Mouse (Mus musculus): ENCODE results near the gene Sec13. TPM values are rescaled to one million over a fixed set of nuclear protein-coding genes. Genes with fewer than 3 reads are reported as not detected.
"Not testable (repeated sequence)": the region's sequence is repeated elsewhere in the genome, so short reads cannot be mapped to it uniquely, and the experiment has no call there.

The Sec13 gene
- 10 to 100 TPM; 68.8 to 72.3 (median 71.1) TPM for total RNA-seq (2022)

DNA sequence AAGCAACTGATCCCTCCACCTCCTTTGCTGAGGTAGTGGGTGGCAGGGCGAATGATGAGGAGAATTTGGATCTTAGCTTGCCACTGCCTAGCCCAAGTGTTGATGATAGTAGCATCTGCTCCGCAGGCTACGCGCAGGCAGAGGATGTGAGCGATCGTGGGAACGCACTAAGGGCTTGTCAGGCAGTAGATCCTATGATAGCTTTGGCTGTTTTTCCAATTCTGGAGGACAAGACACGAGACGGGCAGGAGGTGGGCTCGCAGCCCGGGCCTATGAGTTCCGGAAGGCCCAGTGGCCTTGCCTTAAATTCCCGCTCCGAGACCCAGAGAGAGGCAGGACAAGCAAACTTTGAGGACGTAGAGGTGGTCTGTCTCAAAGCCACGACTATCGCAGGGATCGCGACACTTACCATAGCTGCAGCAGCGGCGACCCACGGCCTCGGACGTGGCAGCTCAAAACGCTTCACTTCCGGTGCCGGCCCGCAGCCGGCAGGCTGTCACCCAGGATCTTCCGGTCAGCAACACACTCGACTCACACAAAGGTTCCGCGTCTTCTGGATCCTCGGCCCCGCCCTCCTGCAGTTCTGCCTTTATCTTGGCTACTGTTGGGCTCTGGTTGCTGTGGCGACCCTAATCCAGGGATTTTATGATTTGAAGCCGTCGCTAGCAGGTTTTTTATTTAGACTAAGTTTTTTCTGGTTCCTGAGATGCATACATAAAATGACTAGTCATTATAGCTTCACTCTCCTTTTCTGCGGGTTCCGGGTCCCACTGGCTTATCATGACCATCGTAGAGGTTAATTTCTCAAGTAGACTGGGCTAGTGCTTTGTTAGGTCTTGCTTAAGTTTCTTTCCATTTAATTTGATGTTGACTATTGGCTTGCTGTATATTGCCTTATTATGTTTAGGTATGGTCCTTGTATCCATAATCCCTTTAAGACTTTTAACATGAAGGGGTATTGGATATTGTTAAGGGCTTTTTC, at the start of gene Sec13:
Gene Sec13 (minus strand): TSS at position 508 of the 982 bp plus-strand sequence.
- peak; percentile 84 for DNase-seq (ENCODE audit: low spot score)

DNA sequence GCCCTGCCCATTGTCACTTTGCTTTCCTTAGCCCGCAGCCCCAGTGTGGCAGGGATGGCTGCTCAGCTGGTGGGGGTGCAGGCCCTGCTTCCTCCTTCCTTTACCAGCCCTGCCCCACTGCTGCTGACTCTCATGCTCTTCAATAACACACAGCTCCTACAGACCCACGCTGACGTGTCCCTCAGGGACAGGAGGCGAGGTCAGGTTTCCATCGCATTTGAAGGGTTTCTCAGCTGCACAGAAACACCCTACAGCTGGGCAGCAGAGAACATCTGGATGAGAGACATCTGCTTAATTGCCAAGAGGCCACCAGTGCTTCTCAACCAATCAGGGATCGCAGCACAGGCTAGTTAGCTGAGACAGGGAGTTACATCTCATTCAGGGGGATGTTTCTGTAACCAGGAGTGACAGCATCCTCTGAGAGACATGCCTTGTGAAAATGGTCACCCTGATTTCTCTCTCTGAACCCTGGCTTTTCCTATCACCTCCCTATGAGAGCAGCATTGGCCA, 47.0 kb upstream of the Sec13 start:
- no peak for DNase-seq (ENCODE audit: low spot score)

DNA sequence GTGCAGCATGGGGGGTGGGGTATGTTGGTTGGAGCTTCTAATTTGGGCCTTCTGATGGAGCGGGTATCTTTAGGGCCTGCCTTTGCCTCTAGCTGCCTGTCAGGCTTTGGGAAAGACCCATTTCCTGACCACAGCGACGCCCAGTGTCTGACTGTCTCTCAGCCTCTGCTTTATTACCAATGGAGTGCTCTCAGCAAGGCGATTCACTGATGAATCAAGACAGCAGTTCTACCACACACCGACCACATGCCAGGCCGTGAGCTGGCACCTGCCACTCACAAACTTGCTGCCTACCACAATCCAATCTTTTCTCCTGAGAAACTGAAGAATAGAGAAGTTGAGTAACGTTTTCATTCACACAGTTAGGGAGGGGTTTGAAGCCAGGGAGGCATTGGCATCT, 45.1 kb upstream of the Sec13 start:
- no peak for DNase-seq (ENCODE audit: low spot score)

DNA sequence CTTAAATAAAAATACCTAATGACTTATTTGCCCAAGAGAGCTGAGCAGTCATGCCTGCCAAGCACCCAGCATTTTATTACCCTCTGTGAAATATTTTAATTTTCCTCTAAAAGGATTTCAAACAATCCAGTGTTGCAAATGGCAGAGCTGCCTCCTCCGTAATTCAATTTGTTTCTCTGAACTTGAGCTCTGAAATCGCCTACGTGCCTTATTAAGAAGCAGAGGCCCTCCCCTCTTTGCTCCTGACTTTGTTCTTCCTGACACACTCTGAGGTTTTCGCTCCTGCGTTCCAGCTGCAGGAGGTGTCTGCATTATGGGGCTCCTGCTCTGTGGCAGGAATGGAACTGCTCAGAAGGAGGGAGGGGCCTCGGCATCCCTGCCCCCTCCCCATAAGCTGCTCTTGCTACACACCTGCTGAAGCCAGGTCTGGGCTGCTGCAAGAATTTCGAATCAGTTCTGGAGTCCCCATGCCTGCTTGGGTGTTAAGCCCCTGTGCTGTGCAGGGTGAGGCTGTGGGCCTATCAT, 37.7 kb upstream of the Sec13 start:
- DNase-seq (ENCODE audit: low spot score), result no peak

DNA sequence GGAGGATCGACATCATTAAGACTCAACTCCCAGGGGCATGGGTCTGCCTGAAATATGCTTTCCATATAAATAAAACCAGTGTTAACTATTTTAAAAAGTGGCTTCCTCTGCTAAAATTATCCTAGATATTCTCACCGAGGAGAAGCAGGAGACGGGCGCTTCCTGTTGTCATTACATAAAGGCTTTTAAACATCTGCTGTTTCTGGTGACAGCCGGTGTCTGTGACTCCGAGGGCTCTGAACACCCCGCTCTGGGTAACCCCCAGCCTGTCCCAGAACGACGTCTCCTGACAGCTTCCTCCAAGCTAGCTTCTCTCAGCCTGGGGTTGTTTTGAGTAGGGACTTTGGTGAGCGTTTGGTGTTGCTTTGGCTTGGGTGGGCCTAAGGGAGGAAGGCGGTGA, 28.3 kb upstream of the Sec13 start:
- DNase-seq (ENCODE audit: low spot score), result no peak

DNA sequence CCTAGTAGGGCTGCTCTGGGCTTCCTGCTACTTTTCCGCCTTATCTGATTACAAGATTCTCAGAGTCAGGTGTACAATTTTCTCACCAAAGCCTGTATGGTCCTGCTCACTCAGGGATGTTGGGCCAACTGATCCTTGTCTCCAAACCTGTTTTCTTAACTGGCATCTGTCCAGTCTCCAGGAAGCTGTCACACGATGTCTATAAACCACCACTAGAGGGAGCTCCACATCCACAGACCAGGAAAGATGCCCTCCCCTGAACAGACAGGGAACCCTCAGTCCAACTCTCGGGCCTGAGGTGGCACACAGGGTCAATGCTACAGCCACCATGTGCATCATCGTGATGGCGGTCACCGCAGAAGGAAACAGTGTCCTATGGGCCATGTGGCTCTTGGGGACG, 21.1 kb upstream of the Sec13 start:
- DNase-seq (ENCODE audit: low spot score), result peak; percentile 57

DNA sequence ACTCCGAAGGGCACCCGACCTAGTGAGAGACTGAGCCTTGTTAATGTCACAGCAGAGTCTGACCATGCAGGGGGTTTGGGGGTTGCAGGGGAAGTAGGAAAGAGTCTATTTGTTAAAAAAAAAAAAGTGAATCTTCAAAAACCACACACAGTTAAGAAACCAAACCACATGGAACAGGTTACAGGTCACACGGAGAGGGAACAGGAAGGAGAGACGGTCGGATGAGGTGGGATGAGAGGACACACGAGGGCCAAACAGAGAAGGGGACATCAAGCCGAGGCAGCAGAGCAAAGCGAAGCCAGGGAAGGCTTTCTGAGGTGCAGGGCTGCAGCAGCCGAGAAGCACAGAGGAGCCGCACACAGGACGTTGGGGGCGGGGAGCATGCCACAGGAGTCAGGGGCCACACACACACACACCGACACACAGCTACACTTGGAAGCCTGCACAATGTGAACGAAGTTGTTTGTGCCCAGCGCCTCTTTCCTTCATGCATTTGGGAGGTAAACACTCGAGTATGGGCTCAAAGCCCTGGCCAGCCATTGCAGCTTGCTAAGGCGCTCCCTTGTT, 8.7 kb upstream of the Sec13 start:
- DNase-seq (ENCODE audit: low spot score), result no peak

DNA sequence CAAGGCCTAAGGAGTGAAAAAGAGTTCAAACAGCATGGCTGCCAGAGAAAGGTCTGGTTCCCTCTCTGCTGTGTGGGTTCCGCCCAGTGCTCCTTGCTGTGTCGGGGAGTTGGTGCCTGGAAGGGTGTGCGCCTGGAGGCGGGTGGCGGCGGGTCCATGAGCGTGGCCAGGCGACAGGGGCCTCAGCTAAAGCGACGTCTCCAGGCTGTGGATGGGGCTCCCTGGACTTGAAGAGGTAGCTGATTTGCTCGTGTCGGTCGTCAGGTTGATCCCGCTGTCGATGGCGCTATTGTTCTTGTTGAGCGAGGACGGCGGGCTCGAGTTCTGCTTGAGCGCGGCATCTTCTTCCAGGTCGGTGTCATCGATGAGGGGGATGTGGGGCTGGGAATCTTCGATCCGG, 7.8 kb upstream of the Sec13 start:
- DNase-seq (ENCODE audit: low spot score), result no peak

DNA sequence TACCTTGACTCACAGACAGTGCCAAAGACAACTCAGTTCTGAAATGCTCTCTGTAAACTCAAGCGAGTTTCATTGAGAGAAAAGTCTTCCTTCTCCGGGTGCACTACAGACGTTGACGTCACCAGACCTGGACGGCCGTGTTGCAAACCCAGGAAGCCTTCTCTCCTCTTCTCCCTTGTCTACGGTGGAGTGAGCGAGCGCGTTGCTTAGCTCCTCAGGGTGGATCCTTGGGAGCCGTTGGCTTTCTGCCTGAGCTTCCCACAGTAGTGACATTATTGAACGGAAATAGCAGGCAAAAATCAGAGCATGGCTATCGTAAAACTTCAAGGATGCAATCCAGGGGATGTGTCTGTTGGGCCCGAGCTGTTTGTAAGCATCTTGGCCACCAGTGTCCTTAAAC, 6.7 kb upstream of the Sec13 start:
- DNase-seq (ENCODE audit: low spot score), result no peak

DNA sequence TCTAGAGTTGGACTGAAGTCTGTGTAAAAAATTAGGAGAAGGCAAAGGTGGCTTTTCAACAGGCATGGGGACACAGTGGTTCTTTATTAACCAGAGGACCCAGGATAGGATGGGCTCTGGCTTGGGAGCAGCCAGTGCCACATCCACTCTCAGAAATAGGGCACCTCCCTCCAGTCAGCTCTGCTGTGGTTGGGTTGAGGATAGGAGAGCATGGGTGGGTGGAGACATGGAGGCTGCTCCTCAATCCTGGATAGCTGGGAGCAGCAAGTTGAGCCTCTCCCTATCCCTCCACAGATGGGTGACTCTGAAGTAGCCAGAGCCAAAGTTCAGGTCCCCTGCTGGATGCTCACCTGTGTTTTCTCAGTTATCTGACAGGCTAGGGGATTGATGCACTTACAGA, 4.6 kb upstream of the Sec13 start:
- no peak for DNase-seq (ENCODE audit: low spot score)

DNA sequence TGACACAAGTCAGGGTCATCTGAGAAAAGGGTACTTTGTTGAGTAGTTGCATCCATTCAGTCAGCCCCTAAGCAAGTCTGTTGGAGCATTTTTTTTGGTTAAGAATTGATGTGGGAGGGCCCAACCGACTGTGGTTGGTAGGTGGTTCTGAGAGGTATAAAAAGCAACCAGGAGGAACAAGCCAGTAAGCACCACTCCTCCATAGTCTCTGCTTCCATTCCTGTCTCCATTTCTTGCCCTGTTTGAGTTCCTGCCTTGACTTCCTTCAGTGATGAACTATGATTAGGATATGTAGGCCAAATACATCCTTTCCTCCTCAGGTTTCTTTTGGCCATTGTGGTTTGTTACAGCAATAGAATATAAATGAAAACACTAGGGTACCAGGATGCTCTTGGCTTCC, 2.6 kb upstream of the Sec13 start:
- no peak for DNase-seq (ENCODE audit: low spot score)

DNA sequence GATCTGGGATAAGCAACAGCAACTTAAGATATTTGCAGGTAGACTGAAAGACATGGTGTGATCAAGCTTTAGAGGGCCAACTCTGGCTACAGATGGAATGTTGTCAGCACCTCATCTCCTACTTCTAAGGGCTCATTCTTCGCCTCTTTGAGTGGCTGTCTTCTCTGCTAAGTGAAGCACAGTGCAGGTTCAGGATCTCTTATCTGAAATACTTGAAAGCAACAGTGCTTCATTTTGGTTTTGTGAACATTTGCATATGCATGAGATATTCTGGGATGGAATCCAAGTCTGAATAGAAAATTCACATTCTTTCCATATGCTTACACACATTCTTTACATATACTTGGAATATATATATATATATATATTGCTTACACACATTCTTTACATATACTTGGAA, 1.8 kb upstream of the Sec13 start:
- no peak for DNase-seq (ENCODE audit: low spot score)

DNA sequence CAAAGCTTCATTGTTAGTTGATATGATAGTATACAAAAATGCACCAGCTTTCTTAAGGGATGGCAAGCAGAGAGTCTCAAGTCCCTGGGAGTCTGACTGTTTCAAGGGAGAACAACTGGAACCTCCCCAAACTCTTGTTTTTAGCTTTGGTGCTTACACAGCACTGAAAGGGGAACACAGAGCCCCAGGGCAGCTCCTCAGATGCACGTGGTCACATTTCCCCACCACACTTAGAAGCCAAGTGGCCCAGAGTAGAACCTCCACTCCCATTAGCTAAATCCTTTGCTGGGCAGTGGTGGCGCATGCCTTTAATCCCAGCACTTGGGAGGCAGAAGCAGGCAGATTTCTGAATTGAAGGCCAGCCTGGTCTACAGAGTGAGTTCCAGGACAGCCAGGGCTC, 882 bp upstream of the Sec13 start:
- peak; percentile 15 for DNase-seq (ENCODE audit: low spot score)

DNA sequence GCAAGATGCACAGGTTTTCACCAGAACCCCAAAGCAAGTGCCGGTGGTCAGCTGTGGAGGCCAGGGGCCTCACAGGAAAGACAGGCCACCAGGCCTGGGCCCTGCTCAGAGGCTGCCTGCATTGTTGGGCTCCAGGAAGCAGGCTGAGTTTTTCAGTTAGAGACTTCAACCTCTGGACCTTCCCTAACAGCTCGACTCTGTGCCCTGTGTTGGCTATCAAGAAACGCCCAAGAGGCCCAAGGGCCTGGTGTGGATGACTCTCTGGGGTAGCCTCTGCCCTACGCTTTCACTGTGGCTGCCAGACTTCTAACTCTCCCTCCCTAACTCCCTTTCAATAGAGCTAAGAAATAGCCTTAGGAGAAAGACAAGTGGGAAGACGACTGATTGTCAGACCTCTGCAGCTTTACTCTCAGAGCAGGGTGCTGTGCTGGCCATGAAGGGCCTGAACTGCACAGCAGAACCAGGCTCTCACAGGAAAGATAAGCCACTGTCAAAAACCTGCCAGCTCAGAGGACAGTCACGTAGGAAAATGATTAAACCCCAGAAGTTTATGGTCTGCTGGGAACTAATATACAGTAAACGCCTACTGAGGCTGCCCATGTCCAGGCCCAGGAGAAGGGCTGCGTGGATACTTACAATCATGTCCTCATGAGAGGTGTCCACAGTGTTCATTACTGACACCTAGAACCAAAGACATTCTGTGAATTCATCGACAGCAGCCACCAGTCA, 3.1 kb downstream of the Sec13 start:
- no peak for DNase-seq (ENCODE audit: low spot score)

DNA sequence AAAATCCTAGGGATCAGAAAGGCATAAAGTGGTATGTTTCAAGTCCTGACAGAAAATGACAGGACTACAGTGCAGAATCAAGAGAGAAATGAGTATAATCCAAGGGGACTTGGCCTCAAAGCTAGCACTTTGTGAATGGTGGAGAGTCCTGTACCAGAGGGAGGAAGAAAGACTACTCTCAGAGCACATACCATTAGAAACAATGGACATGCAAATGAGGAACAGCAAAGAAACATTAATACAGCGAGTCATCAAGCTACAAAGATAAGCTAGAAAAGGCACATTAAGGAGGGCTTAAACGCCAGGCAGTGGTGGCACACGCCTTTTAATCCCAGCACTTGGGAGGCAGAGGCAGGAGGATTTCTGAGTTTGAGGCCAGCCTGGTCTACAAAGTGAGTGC, 9.2 kb downstream of the Sec13 start:
- DNase-seq (ENCODE audit: low spot score), result no peak

DNA sequence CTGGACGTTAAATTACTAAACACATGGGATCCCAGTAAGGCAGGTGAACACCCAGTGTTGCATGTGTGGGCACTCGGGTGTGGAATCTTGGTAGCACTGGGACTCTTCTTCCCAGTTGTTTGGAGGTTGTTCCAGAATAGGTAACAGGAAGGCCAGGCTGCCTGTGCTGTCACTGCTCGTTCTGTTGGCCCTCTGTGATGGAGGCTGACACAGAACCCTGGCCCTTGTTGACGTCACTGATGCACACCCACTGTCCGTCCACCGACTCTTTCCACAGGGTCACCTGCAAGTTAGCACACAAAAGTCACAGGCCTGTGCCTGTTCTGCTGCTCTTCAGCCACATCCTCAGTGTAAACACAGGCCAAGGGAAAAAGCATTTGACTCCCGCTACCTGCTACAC, 12.4 kb downstream of the Sec13 start:
- DNase-seq (ENCODE audit: low spot score), result no peak

DNA sequence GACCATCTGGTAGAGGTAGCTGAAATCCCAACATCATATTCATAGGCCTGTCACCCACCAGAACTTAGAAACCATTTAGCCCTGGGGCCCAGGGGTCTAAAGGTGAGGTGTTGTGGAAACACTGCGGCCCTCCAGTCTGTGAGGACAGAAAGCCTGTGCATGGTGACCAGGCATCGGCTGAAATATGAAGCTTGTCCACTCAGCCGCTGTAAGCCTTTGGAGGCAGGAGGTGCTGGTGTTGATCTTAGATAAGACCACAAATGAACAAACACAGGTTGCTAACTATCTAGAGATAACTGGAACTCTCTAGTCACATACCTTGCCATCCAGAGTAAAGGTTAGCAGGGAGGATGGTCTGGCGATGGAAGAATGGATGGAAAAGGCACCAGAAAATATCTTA, 19.5 kb downstream of the Sec13 start:
- no peak for DNase-seq (ENCODE audit: low spot score)

DNA sequence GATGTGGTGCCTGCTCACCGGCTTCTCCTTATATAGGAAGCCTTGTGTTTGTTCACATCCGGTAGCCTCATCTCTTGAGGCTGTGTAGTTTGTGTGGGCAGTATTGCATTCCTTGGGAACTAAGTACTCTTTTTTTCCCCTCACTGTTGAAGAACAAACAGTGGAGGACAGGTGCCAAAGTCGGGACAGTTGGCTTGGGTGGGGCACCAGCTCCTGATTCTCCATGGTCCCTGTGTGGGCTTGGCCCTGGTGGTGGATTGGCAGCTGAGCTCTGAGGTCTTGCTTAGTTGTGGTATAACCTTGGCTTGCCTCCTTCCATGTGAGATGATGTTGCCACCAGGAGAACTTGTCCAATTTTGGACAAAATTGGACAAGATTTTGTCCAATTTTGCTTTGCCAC, 20.7 kb downstream of the Sec13 start, which contains the start of gene Ghrl:
Gene Ghrl (minus strand): TSS at position 3 of the 400 bp plus-strand sequence.
- DNase-seq (ENCODE audit: low spot score), result no peak

DNA sequence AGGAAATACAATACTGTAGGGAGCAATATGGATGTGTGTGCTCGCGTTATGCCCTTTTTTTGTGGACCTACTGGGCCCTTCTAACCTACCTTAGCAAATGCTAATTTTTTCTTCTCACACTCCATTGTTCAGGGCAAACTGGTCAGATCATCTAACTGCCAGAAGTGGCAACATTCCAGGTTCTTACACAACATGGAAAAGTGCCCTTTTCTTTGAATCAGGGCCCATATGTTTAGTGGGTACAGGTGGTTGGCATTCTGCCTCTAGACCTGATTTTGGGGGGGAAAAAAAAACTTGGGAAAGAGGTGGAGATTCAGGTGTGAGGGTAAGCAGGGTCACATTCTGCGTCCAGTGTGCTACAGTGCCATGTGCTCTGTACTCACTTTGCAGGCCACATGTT, 23.0 kb downstream of the Sec13 start:
- DNase-seq (ENCODE audit: low spot score), result no peak

DNA sequence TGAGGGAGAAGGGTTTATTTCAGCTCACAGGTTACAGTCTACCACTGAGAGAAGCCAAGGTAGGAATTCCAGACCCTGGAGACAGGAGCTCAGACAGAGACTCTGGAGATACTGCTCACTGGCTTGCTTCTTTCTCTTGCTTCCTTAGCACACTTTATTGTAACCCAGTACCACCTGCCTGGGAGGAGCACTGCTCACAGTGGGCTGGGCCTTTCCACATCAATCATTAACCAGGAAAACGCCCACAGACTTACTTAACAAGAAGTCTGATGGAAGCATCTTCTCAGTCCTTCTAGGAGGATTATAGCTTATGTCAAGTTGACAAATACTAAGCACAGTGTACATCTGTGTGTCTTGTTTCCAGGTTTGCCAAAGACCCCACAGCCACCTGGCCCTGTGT, 25.7 kb downstream of the Sec13 start:
- no peak for DNase-seq (ENCODE audit: low spot score)

DNA sequence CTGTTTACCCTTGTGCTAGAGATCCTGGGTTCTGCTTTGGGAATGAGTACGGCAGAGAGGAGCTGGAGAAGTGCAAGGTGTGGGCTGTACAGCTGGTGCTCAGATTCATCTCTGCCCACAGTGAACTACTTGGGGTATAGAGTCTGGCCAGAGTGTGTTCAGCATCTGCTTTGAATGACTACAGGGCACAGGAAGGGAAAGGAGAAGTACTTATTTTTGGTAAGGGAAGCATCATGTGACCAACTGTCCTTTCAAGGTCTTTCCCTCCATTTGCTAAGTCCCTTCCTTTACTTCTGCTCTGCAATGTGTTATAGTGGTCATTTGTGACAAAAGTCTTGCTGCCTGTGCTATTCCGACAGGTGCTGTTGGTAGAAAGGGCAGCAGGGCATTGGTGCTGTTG, 26.3 kb downstream of the Sec13 start:
- DNase-seq (ENCODE audit: low spot score), result peak; percentile 24

DNA sequence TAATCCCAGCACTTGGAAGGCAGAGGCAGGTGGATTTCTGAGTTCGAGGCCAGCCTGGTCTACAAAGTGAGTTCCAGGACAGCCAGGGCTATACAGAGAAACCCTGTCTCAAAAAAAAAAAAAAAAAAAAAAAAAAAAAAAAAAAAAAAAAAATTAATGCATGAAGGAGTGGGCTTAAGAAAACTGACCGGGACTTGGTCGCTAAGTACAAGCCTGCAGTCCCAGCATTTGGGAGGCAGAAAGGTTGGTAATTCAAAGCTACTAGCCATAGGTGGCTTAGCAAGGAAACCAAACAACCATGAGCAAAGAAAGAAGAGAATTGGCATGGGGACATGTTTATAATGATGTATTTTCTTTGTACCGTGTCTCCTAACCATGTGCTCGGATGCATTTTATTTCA, 27.2 kb downstream of the Sec13 start:
- not testable (repeated sequence) for DNase-seq (ENCODE audit: low spot score)

All from heart, adult 8-10 months (tissue).